Mouse (Mus musculus): ENCODE results near the gene Tnfsf11. TPM values are rescaled to one million over a fixed set of nuclear protein-coding genes. Genes with fewer than 3 reads are reported as not detected.

Tnfsf11 gene
- polyA plus RNA-seq (2012; rRNA removed): 0.12 and 0.15 TPM in 2 replicates

DNA sequence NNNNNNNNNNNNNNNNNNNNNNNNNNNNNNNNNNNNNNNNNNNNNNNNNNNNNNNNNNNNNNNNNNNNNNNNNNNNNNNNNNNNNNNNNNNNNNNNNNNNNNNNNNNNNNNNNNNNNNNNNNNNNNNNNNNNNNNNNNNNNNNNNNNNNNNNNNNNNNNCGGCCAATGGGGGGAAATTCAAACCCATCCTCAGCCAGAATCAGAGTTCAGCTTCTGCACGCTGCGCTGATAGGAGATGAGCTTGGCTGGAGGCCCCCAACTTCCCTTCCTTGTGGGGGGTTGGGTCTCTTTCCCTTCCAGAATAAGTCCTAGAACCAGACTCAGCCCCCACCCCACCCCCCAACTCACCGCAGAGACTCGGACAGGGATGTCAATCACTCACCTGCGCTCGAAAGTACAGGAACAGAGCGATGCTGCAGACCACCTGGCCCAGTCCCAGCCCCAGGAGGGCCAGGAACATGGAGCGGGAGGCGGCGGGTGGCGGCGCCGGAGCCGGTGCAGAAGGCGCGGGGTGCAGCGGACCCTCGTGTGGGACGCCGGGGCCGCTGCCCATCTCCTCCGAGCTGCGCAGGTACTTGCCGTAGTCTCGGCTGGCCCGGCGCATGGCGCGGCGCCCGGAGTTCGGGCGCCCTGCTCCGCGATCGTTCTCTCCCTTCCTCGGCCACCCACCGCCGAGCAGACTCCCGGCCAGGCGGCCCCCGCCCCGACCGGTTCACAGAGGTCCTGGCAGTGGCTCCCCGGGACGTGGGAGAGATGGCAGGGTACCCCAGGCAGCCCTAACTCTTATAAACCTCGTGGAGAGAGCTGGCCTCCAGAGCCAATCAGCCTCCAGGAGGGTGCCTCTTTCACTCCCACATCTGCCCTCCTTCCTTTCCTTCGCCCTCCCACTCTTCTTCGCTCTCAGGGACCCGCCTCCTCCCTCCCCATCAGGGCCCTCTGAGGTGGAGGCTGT, at the start of gene Tnfsf11:
TSS of gene Tnfsf11 (minus strand) at position 758 of the 952 bp plus-strand sequence.
- peak; percentile 30 for DNase-seq (ENCODE audit: low read depth)
- no peak for TF ChIP-seq CTCF (IDR thresholded peaks at IDR 0.05; ENCODE audit: borderline replicate concordance, extremely low read depth, insufficient read depth, insufficient read length)
- no peak for TF ChIP-seq POLR2A (IDR thresholded peaks at IDR 0.05; ENCODE audit: borderline replicate concordance, extremely low read depth, insufficient read depth, insufficient read length, poor library complexity, severe bottlenecking)

DNA sequence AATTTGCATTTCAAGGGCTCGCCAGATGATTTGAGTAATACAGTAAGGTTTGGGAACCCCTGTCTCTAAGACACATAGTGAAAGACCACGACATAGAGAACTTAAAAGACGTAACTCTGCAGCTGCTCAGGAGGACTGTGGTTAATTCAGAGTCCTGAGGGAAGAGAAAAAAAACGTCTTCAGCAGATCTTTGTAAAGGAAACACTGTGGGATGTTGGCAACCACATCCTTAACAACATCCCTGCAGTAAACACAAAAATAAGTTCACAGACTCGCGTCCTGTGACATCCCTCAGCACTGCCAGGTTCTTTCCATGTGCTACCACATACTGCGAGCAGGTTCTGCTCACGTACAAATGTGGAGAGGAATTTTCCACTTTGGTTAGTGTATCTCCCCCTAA, 48.9 kb upstream of the Tnfsf11 start:
- no peak for TF ChIP-seq CTCF (IDR thresholded peaks at IDR 0.05; ENCODE audit: borderline replicate concordance, extremely low read depth, insufficient read depth, insufficient read length)
- TF ChIP-seq POLR2A (IDR thresholded peaks at IDR 0.05; ENCODE audit: borderline replicate concordance, extremely low read depth, insufficient read depth, insufficient read length, poor library complexity, severe bottlenecking): no peak
- DNase-seq (ENCODE audit: low read depth): no peak

DNA sequence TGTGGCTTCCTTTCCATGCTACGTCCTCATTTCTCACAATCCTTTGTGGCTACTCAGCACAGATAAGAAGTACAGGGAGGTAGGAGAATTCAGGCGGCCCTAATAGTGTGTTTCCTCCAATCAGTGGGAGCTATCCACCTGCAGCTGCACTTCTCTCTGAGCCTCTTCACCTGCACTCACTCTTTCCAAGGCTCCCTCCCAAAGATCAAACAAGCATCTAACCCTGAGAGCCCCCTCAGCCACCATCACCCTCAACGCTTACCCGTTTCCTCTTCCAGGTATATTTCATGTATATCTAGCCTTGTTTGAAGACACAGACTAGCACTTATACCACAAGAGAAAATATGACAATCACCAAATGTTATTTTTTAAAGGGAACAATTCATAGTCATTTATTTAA, 47.5 kb upstream of the Tnfsf11 start:
- no peak for DNase-seq (ENCODE audit: low read depth)
- TF ChIP-seq CTCF (IDR thresholded peaks at IDR 0.05; ENCODE audit: borderline replicate concordance, extremely low read depth, insufficient read depth, insufficient read length) (no peak), POLR2A (IDR thresholded peaks at IDR 0.05; ENCODE audit: borderline replicate concordance, extremely low read depth, insufficient read depth, insufficient read length, poor library complexity, severe bottlenecking) (no peak)

DNA sequence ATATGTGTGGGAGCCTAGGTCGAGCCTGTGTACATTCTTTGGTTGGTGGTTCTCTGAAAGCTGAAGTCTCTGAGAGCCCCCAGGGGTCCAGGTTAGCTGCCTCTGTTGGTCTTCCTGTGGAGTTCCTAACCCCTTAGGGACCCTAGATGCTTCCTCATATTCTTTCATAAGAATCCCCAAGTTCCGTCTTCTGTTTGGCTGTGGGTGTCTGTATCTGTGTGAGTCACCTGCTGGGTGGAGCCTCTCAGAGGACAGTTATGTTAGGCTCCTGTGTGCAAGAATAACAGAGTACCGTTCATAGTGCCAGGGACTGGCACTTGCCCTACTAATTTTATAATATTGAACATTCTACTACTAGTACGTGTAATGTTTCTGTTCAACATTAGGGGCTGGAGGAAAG, 45.0 kb upstream of the Tnfsf11 start:
- TF ChIP-seq POLR2A (IDR thresholded peaks at IDR 0.05; ENCODE audit: borderline replicate concordance, extremely low read depth, insufficient read depth, insufficient read length, poor library complexity, severe bottlenecking) (no peak), CTCF (IDR thresholded peaks at IDR 0.05; ENCODE audit: borderline replicate concordance, extremely low read depth, insufficient read depth, insufficient read length) (no peak)
- no peak for DNase-seq (ENCODE audit: low read depth)

DNA sequence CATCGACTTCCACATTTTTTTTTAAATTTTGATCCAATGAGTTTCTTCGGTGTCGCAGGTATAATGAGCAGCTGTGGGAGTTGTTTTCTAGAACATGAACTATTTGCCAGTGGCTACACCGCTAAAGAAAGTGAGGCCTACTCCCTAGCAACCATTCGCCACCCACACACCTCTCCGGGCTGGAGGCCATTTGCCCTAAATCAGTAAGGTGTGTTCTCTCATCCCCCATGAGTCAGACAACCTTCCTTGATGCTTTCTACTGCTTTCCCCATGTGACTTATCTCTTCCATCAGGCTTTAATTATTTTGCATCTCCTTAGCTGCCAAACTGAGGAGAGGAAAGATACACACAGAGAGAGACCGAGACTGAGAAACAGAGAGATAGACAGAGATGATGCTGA, 43.7 kb upstream of the Tnfsf11 start:
- no peak for TF ChIP-seq POLR2A (IDR thresholded peaks at IDR 0.05; ENCODE audit: borderline replicate concordance, extremely low read depth, insufficient read depth, insufficient read length, poor library complexity, severe bottlenecking)
- no peak for TF ChIP-seq CTCF (IDR thresholded peaks at IDR 0.05; ENCODE audit: borderline replicate concordance, extremely low read depth, insufficient read depth, insufficient read length)
- DNase-seq (ENCODE audit: low read depth): no peak

DNA sequence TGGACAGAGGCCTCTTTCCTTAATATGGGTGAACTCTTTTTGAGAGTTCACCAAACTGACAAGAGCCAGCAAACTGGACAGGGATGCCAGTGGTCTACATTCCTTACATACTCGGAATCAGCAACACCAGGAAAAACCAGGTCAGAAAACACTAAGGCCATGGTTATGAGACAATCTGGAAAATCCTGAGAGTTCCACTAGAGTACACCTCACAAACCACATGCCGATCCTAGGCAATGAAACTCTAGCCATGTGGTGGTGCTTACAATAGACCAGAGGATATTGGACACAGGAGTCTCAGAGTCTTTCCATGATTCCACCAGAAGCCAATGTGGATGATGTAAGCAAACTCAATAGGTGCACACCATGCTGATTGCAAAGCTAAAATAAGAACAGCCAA, 39.9 kb upstream of the Tnfsf11 start:
- DNase-seq (ENCODE audit: low read depth): no peak

DNA sequence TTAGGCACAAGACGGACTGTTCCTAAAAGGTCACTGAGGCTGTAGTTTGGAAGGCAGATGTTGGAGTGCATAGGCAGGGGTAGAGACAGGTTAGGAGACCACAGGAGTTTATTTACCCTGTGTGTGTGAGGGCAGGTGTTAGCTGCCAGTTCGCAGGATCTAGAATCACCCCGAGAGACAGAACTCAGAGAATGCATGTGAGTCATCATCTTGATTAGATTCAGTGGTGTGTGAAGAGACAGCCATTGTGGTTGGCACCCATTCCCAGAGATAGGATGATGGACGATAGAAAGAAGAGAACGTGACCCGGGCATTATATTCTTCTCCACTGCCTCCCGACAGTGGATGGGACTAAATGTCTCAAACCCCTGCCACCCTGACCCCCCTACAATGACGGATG, 35.2 kb upstream of the Tnfsf11 start:
- TF ChIP-seq CTCF (IDR thresholded peaks at IDR 0.05; ENCODE audit: borderline replicate concordance, extremely low read depth, insufficient read depth, insufficient read length): no peak
- TF ChIP-seq POLR2A (IDR thresholded peaks at IDR 0.05; ENCODE audit: borderline replicate concordance, extremely low read depth, insufficient read depth, insufficient read length, poor library complexity, severe bottlenecking): no peak
- DNase-seq (ENCODE audit: low read depth): no peak

More for the DNA sequence above, 39.9 kb upstream of the Tnfsf11 start:
- TF ChIP-seq CTCF (IDR thresholded peaks at IDR 0.05; ENCODE audit: borderline replicate concordance, extremely low read depth, insufficient read depth, insufficient read length): no peak
- no peak for TF ChIP-seq POLR2A (IDR thresholded peaks at IDR 0.05; ENCODE audit: borderline replicate concordance, extremely low read depth, insufficient read depth, insufficient read length, poor library complexity, severe bottlenecking)

DNA sequence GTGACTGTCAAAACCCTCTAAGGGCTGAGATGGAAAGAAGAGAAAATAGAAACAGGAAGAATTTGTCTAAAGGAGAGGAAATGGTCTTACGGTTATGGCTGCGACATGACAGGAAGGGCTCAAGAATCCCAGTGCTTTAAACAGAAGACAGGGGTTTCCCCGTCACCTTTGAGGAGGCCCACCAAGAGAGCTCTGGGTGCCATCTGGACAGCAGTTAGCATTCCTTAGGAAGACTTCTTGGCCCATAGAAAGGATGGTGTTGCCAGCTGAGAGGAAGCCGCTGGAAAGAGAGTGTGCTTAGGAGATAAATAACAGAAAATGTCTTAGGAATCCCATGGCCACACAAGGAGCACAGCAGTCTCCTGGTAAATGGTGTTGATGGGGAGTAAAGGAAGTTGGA, 34.3 kb upstream of the Tnfsf11 start:
- DNase-seq (ENCODE audit: low read depth): no peak
- TF ChIP-seq POLR2A (IDR thresholded peaks at IDR 0.05; ENCODE audit: borderline replicate concordance, extremely low read depth, insufficient read depth, insufficient read length, poor library complexity, severe bottlenecking): no peak
- TF ChIP-seq CTCF (IDR thresholded peaks at IDR 0.05; ENCODE audit: borderline replicate concordance, extremely low read depth, insufficient read depth, insufficient read length): no peak

DNA sequence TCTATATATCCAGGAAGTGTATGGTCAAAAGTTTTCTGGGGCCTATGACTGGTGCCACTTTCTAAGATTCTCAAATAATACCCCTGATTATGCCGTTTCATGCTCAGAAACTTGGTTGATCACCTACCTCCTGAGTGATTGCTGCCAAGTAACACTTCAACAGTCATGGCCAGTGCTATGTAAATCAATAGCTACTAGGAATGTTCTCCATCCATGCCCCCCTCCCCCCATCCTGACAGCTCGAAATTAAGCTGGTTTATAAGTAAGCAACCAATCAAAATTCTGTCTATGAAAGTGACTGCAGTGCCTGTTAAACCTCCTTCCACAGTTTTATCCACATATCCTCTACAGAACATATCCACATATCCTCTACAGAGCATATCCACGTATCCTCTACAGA, 25.5 kb upstream of the Tnfsf11 start:
- DNase-seq (ENCODE audit: low read depth): no peak
- TF ChIP-seq POLR2A (IDR thresholded peaks at IDR 0.05; ENCODE audit: borderline replicate concordance, extremely low read depth, insufficient read depth, insufficient read length, poor library complexity, severe bottlenecking) (no peak), CTCF (IDR thresholded peaks at IDR 0.05; ENCODE audit: borderline replicate concordance, extremely low read depth, insufficient read depth, insufficient read length) (no peak)

DNA sequence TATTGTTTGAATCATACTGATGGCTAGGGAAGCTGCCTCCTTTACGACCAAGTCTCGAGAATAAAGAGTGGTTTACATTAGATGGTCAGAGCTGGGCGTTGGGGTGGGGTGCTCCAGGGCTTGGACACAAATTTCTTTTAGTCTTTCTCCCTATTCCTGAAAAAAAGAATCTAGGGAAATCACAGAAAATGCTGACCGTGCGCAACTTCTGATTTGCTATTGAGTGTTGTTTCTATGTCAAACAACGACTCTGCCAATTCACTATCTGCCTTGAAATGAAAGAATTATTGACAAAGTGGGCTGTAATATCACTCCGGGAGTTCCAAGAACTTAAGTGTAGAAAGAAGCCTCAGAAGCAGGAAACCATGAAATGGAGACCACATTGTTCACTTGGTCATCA, 23.5 kb upstream of the Tnfsf11 start:
- TF ChIP-seq POLR2A (IDR thresholded peaks at IDR 0.05; ENCODE audit: borderline replicate concordance, extremely low read depth, insufficient read depth, insufficient read length, poor library complexity, severe bottlenecking) (no peak), CTCF (IDR thresholded peaks at IDR 0.05; ENCODE audit: borderline replicate concordance, extremely low read depth, insufficient read depth, insufficient read length) (no peak)
- DNase-seq (ENCODE audit: low read depth): no peak

DNA sequence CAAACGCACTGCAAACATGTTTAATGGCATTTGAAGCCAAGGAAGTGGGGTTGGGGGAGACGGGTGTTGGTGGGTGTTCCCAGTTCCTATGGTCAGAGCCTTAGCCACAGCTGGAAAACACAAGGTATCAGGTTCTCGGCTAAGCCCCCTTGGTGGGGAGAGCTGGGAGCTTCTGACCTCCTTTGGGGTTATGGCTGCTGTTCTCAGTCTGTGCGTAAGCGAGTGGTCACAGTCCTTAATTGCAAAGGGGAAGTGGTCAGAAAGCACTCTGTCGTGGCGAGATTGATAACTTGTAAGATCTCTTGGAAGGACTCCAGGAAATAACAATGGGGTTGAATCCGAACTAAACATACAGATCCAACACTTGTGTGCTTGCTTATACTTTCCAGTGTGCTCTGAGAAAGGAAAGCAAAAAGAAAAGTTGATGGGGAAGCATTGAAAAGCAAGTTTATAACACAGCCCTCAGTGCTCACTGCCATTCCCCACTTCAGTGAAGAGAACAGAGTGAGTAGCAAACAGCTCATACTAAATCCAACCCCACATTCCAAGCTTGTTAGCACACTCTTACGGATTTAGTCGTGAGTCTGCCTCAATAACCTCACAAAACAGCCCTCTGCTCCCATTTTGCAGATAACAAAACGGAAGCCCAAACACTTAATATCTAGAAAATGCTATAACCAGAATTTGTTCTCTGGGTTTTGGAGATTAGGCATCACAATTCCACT, 22.9 kb upstream of the Tnfsf11 start:
- TF ChIP-seq CTCF (IDR thresholded peaks at IDR 0.05; ENCODE audit: borderline replicate concordance, extremely low read depth, insufficient read depth, insufficient read length) (no peak), POLR2A (IDR thresholded peaks at IDR 0.05; ENCODE audit: borderline replicate concordance, extremely low read depth, insufficient read depth, insufficient read length, poor library complexity, severe bottlenecking) (no peak)
- peak; percentile 16 for DNase-seq (ENCODE audit: low read depth)

All from brain, embryonic 14.5 days (tissue).